24 mouse cellular contexts compared by ENCODE assay signal in the genomic region with DNA sequence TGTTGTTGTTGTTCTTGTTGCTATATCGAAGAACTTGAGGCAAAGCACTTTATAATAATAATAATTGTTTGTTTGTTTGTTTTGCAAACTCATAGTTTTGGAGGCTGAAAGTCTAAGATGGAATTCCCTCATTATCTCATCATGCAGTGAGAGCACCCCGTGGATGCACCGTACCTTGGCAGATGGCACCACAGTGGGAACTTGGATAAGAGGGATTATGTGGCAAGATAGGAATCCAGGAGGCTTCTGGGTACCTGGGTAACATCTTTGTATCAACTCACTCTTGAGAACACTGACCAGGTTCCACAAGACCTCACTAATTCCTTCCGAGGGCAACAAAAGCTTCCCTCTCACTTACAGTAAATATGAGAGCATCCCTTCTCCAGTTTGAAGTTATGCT. TPM values are rescaled to one million over a fixed set of nuclear protein-coding genes. Genes with fewer than 3 reads are reported as not detected.
DNase-seq lines count a peak whose midpoint lies in the region; TF ChIP-seq lines count a peak whose summit lies in the region.
"Had no signal": no experiment of that assay in that cellular context is flagged by ENCODE, and none has a peak within 500 bp of the region (broad histone marks: within the 10 kb centered on the region; RNA-seq: fewer than 3 reads in every experiment).

No protein-coding gene starts in this region.

- H3K4me1 ChIP-seq in kidney, adult 2 months (ENCODE audit: control insufficient read depth, insufficient read depth, low read length) = no peaks in the 10 kb centered on the region
- H3K4me1 ChIP-seq: embryonic facial prominence, embryonic 12.5 days; embryonic facial prominence, embryonic 15.5 days; heart, embryonic 12.5 days; heart, embryonic 15.5 days; hindbrain, embryonic 13.5 days had no signal

- H3K27ac ChIP-seq in kidney, adult 2 months (ENCODE audit: insufficient read depth, low read depth, low read length) = no peak overlapping the region
- H3K27ac ChIP-seq: embryonic facial prominence, embryonic 12.5 days; embryonic facial prominence, embryonic 15.5 days; forebrain, embryonic 15.5 days; heart, embryonic 15.5 days; hindbrain, embryonic 10.5 days; hindbrain, embryonic 13.5 days; hindbrain, postnatal 0 days; kidney, postnatal 0 days had no signal

- H3K36me3 ChIP-seq in kidney, adult 2 months (ENCODE audit: control insufficient read depth, insufficient read depth, low read length) = no peaks in the 10 kb centered on the region
- H3K36me3 ChIP-seq: embryonic facial prominence, embryonic 12.5 days; embryonic facial prominence, embryonic 15.5 days; forebrain, embryonic 15.5 days; heart, embryonic 12.5 days; heart, embryonic 15.5 days; hindbrain, embryonic 10.5 days; hindbrain, embryonic 13.5 days had no signal

- no peak for TF ChIP-seq CTCF in kidney, adult 2 months (conservative IDR thresholded peaks at IDR 0.05; ENCODE audit: insufficient read depth, insufficient read length, low read depth, low read length)

- no peak overlapping the region for H3K4me3 ChIP-seq in kidney, adult 2 months (ENCODE audit: insufficient read depth, low read depth, low read length)
- H3K4me3 ChIP-seq: embryonic facial prominence, embryonic 12.5 days; embryonic facial prominence, embryonic 15.5 days; forebrain, embryonic 15.5 days; heart, embryonic 12.5 days; heart, embryonic 15.5 days; hindbrain, embryonic 10.5 days; hindbrain, embryonic 13.5 days had no signal

- DNase-seq in cerebellum, adult 18-20 months = peak; percentile 46 to 53
- DNase-seq in cerebellum, adult 11-12 months = no peak
- DNase-seq in brain, adult 2 months (ENCODE audit: low read depth, low spot score) = peak; percentile 55
- peak; percentile 43 for DNase-seq in cerebellum, adult 9-10 months
- DNase-seq in cerebellum, postnatal 14 days = peak; percentile 54 to 75
- no peak for DNase-seq in thymus, postnatal 36 days
- DNase-seq in B cell, adult 2 months = no peak
- no peak for DNase-seq in kidney, adult 2 months
- DNase-seq: adrenal gland, adult 2 months; adrenal gland, postnatal 14 days; gastrocnemius, postnatal 10 days; gastrocnemius, postnatal 36 days; heart, postnatal 10 days; heart, postnatal 36 days; kidney, adult 18-20 months had no signal

- no peaks in the 10 kb centered on the region for H3K27me3 ChIP-seq in kidney, adult 2 months (replicated peaks; ENCODE audit: control insufficient read depth, insufficient read depth, low read length)
- H3K27me3 ChIP-seq: embryonic facial prominence, embryonic 12.5 days; embryonic facial prominence, embryonic 15.5 days; forebrain, embryonic 15.5 days; heart, embryonic 12.5 days; heart, embryonic 15.5 days; hindbrain, embryonic 13.5 days had no signal

- WGBS in kidney, adult 2 months = 91% methylated on average over 4 of the region's 4 CpGs

- no peak for TF ChIP-seq POLR2A in kidney, adult 2 months (IDR thresholded peaks at IDR 0.05; ENCODE audit: low read depth, low read length)

RNA-seq across cellular contexts. Expression of a gene that starts 30.1 kb away (rescaled TPM):
- 99.5 and 103 TPM in 2 replicates for polyA plus RNA-seq in kidney, adult 2 months (2012; rRNA removed)

Comparison
In these comparisons a context has a peak if more than half of its experiments do, and no peak if none do; other contexts are left out.
1. DNase-seq: peak in cerebellum, adult 18-20 months (2 of 2), brain, adult 2 months (single experiment), cerebellum, adult 9-10 months (single experiment) and cerebellum, postnatal 14 days (2 of 2); none in cerebellum, adult 11-12 months (single experiment), thymus, postnatal 36 days (0 of 2), B cell, adult 2 months (0 of 2) and kidney, adult 2 months (single experiment).